Mouse (Mus musculus) heart, embryonic 14.5 days (tissue): ENCODE measurements at regions not wholly inside any gene's neighbourhood (a gene's known extent, or its start where the extent isn't known, plus 50 kb on each side); places are given as distances from the start of the nearest gene placed in this dataset.

Experiments
- ATAC-seq: fragments of 200-750 bp; cut with Nextera tagmentation; 2 replicates; pipeline ENCODE4 v1.8.0; 2017; ENCODE audit warnings: low read depth, moderate TSS enrichment; ENCODE audit not compliant: insufficient number of reproducible peaks, insufficient read depth, low FRiP score
- H3K27ac ChIP-seq, 2 experiments: fragments of 200-500 bp in 1 of 2; fragments of 300-500 bp in 1 of 2; sonication (generic) in 1 of 2; replicated peaks in 1 of 2; 2 replicates each; pipeline ENCODE4 v1.5.1; 2012 to 2014; ENCODE audit warnings: low read depth in 2 of 2, low read length in 2 of 2, control low read depth in 1 of 2, mild to moderate bottlenecking in 1 of 2, mixed read lengths in 1 of 2; ENCODE audit not compliant: control insufficient read depth in 1 of 2, insufficient read depth in 1 of 2
- H3K27me3 ChIP-seq: fragments of 300-500 bp; sonication (generic); 2 replicates; pipeline ENCODE4 v1.6.1; 2014; ENCODE audit warnings: mild to moderate bottlenecking, low read length, control low read depth; ENCODE audit not compliant: control insufficient read depth, insufficient read depth
- H3K36me3 ChIP-seq: fragments of 300-500 bp; sonication (generic); 2 replicates; pipeline ENCODE4 v1.6.1; 2014; ENCODE audit warnings: mild to moderate bottlenecking, control low read depth, low read length, mixed read lengths; ENCODE audit not compliant: control insufficient read depth, insufficient read depth
- H3K4me1 ChIP-seq, 2 experiments: fragments of 200-500 bp in 1 of 2; fragments of 300-500 bp in 1 of 2; sonication (generic) in 1 of 2; 2 replicates each; pipeline ENCODE4 v1.6.1; 2012 to 2014; ENCODE audit warnings: low read length in 2 of 2, control low read depth in 1 of 2, mixed read lengths in 1 of 2; ENCODE audit not compliant: control insufficient read depth in 2 of 2, insufficient read depth in 2 of 2
- H3K4me2 ChIP-seq: fragments of 300-500 bp; sonication (generic); 2 replicates; pipeline ENCODE4 v1.6.1; 2014; ENCODE audit warnings: mild to moderate bottlenecking, low read length
- H3K4me3 ChIP-seq, 2 experiments: fragments of 200-500 bp in 1 of 2; fragments of 300-500 bp in 1 of 2; sonication (generic) in 1 of 2; 2 replicates each; pipeline ENCODE4 v1.5.1; 2012 to 2014; ENCODE audit warnings: low read length in 2 of 2, mild to moderate bottlenecking in 2 of 2, control low read depth in 1 of 2, low read depth in 1 of 2, moderate library complexity in 1 of 2; ENCODE audit not compliant: control insufficient read depth in 1 of 2, insufficient read depth in 1 of 2
- H3K9ac ChIP-seq: fragments of 300-500 bp; sonication (generic); 2 replicates; pipeline ENCODE4 v1.6.1; 2014; ENCODE audit warnings: mild to moderate bottlenecking, low read length
- H3K9me3 ChIP-seq: fragments of 300-500 bp; sonication (generic); 2 replicates; pipeline ENCODE4 v1.6.1; 2016; ENCODE audit warnings: low read length, control low read depth; ENCODE audit not compliant: control insufficient read depth
- WGBS: fragments of 180-500 bp; shearing (Covaris S2); extraction: QIAGEN DNeasy Blood & Tissue Kit; methylation state at CpG from one replicate; pipeline ENCODE4 v1.1.7; 2014; 5-methylcytosine and 5-hydroxymethylcytosine counted together

DNA sequence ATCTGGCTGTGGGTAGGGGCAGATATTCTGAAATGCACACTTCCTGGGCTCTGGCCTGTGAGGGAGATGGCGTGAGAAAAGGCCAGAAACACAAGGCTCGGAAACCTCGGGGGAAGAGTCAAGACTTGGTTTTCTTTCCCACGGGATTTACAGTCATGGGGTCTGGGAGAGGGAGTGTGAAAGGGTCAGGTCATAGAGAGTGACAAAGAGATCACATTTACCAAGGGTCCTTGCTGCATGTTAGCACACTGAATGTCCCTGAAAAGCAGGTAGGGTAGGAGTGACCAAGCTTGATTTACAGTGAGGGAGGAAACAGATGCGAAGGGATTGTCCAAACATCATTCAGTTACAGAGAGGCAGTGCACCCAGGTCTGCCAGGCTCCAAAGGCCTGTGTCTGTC lies 156.0 kb downstream of the Efnb1 start:
- Histone ChIP-seq H3K4me2 (no peak overlapping the region), H3K9ac (0 out of 2 replicates have a peak overlapping the region, but pooled peaks have one; percentile 9), H3K27me3 (peaks cover 3% of the 10 kb centered on the region; the same call in 1 of the 2 replicates), H3K4me1 (peaks cover 31 to 37% of the 10 kb centered on the region in 2 experiments), H3K36me3 (no peaks in the 10 kb centered on the region), H3K4me3 (no peak overlapping the region), H3K9me3 (no peaks in the 10 kb centered on the region), H3K27ac (peak overlapping the region; percentile 85 to 94)
- 47% methylated on average over 5 of the region's 5 CpGs for WGBS
- no peak for ATAC-seq

DNA sequence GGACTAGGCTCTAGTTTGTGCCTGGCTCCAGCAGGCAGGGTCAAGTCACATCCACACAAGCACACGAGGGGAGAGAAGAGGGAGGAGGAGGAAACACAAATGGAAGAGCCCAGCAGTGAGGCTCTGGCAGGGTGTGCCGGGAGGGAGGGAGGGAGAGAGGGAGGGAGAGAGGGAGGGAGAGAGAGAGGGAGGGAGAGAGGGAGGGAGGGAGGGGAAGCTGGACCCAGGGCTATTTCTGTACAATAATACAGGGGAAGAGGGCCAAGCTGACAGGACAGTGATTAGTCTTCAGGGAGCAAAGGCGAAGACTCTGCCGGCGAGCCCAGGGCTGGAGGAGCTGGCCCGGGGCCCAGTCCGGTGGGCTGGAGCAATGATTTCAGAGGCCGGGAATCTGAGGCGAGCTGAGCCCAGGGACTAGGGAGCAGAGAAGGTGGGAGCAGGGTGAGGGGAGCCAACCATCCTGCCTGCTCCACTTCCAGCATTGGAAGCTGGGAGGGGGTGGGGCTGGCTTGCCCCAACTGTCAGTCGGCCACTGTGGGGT lies 155.6 kb downstream of the Efnb1 start:
- Histone ChIP-seq H3K9me3 (no peaks in the 10 kb centered on the region), H3K27ac (peak overlapping the region; percentile 85 to 94), H3K4me3 (no peak overlapping the region), H3K4me1 (peaks cover 36 to 41% of the 10 kb centered on the region in 2 experiments), H3K4me2 (0 out of 2 replicates have a peak overlapping the region, but pooled peaks have one; percentile 6), H3K27me3 (peaks cover 3% of the 10 kb centered on the region; the same call in 1 of the 2 replicates), H3K9ac (no peak overlapping the region), H3K36me3 (no peaks in the 10 kb centered on the region)
- WGBS: 27% methylated on average over 8 of the region's 10 CpGs
- peak; percentile 80 for ATAC-seq

DNA sequence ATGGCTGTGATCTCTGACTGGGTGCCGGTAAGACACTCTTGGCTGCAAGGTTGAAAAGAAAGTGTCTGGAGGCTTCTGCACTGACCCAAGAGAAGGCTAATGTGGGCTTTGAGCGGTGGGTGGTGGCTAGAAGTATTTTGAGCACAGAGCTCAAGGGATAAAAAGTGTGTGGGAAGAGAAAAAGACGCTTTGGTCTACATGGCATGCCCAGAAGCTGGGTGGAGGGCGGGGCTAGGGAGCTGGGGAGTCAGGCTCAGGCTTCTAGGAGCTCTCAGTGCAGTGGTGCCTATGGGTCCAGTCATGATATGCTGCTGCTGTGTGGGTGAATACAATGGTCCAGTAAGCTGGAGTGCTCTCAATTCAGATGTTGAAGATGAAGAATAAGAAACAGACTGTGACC lies 152.1 kb downstream of the Efnb1 start:
- peaks cover 39 to 48% of the 10 kb centered on the region in 2 experiments for H3K4me1 ChIP-seq
- H3K9me3 ChIP-seq: no peaks in the 10 kb centered on the region
- 78% methylated on average over 4 of the region's 4 CpGs for WGBS
- no peak overlapping the region for H3K4me2 ChIP-seq
- H3K36me3 ChIP-seq: no peaks in the 10 kb centered on the region
- no peaks in the 10 kb centered on the region for H3K27me3 ChIP-seq
- no peak overlapping the region for H3K27ac ChIP-seq
- ATAC-seq: no peak
- H3K9ac ChIP-seq: no peak overlapping the region
- H3K4me3 ChIP-seq: no peak overlapping the region

DNA sequence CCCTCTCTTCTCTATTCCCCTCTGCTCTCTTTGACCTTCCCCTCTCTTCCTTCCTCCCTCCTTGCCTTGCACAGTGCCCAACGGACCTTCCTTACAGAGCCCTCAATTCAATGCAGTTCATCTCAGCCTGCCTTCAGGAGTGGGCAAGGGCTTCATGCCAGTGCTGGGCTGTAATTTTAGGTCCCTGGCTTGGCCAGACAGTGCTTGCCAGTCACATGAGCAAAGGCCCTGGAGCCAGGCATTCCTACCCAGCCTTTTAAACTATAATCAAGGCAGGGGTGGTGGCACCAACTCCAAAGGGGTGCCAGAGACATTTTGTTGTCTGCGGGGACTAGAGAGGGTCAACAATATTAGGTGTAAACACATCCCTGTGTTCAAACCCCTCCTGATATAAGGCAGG lies 150.9 kb downstream of the Efnb1 start:
- WGBS: 63% methylated on average over 2 of the region's 2 CpGs
- Histone ChIP-seq H3K36me3 (no peaks in the 10 kb centered on the region), H3K27me3 (no peaks in the 10 kb centered on the region), H3K4me1 (peaks cover 28 to 40% of the 10 kb centered on the region in 2 experiments), H3K4me3 (no peak overlapping the region), H3K9me3 (no peaks in the 10 kb centered on the region), H3K9ac (no peak overlapping the region), H3K4me2 (no peak overlapping the region), H3K27ac (no peak overlapping the region)
- ATAC-seq: no peak

DNA sequence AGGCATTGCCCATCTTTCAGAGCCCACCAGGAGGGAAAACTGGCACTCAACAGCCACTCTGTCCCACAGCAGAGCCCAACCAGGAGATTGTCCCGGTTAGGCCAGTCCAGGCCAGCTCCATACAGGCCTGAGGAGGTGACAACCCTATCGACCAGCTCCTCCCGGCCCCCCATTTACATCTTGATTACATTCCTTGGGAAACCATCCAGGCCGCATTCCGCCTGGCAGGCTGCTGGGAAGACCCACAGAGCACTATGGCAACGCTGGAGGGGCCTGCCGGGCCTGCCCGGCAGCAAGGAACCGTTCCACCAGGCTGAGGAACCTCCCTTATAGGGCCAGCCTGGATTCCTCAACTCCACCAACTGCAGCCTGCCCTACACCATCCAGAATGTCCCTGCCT lies 149.7 kb downstream of the Efnb1 start:
- Histone ChIP-seq H3K4me3 (no peak overlapping the region), H3K9ac (no peak overlapping the region; the same call in 1 of the 2 replicates), H3K9me3 (no peaks in the 10 kb centered on the region), H3K4me1 (peaks cover 23 to 37% of the 10 kb centered on the region in 2 experiments), H3K4me2 (no peak overlapping the region), H3K27ac (peak overlapping the region; percentile 54 to 71), H3K27me3 (no peaks in the 10 kb centered on the region), H3K36me3 (no peaks in the 10 kb centered on the region)
- 31% methylated on average over 9 of the region's 9 CpGs for whole genome bisulfite sequencing
- ATAC-seq: peak; percentile 89

DNA sequence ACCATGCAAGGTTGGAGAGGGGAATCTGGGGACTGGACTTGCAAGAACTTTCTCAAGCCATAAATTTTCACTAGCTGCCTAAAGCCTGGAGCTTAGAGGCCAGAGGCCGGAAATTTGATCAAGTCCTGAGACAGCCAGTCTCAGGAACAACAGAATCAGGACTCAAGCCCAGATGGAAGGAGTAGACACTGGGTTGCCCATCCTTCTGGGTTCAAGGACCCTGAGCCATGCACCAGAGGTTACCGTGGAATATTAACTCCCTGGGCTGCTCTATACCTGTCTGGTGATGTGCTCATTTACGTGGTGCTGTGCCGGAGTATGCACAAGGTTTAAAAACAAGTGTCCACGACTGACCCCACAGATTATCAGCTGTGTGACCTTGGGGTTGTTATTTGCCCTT lies 145.1 kb downstream of the Efnb1 start:
- no peak for ATAC-seq
- Histone ChIP-seq H3K36me3 (no peaks in the 10 kb centered on the region), H3K9me3 (no peaks in the 10 kb centered on the region), H3K27ac (no peak overlapping the region), H3K27me3 (0 out of 2 replicates have a peak, but pooled peaks cover 3% of the 10 kb centered on the region), H3K4me3 (no peak overlapping the region), H3K4me2 (no peak overlapping the region), H3K4me1 (peaks cover 9 to 17% of the 10 kb centered on the region in 2 experiments), H3K9ac (no peak overlapping the region)
- 58% methylated on average over 5 of the region's 5 CpGs for WGBS

DNA sequence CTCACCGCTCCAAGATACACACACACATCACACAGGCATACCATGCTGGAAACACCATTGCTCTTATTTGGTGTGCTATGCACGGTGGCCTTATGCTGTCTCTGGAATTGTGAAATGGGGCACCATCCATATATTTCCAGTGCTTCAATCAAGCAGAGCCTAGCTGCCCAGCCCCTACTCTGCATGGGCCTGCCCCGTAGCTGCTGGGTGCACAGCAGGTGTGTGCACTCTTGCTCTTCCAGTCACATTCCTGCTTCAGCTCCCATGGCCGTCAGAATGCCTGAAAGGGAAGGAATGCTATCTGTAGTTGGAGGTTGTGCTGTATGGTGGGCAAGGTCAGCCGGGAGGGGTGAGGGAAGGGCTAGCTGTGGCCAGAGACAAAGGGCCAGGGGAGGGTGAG lies 144.6 kb downstream of the Efnb1 start:
- H3K27me3 ChIP-seq: 0 out of 2 replicates have a peak, but pooled peaks cover 3% of the 10 kb centered on the region
- no peak for ATAC-seq
- no peaks in the 10 kb centered on the region for H3K36me3 ChIP-seq
- no peak overlapping the region for H3K27ac ChIP-seq
- H3K4me3 ChIP-seq: no peak overlapping the region
- H3K4me1 ChIP-seq: peaks cover 4 to 13% of the 10 kb centered on the region in 2 experiments; a peak in 3 of 4 replicates
- WGBS: 54% methylated on average over 5 of the region's 5 CpGs
- H3K4me2 ChIP-seq: no peak overlapping the region
- no peaks in the 10 kb centered on the region for H3K9me3 ChIP-seq
- no peak overlapping the region for H3K9ac ChIP-seq

DNA sequence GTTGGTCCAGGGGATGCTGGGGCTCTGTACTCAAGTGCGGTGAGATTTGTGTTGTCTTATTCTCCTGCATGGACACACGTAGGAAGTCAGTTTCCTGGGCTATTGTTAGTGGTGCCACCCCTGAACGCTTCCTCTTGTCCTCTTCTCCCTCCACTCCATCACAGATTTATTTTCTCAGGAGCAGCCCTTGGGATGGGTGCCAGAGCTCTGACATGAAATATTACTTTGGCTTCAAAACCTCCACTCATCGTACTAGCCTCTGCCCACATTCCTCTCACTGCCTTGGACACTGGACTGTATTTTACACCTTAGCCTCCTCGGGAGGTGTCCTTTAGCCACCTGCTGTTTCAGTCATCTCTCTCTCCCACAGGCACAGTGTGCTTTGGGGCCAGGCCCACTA lies 139.6 kb downstream of the Efnb1 start:
- Histone ChIP-seq H3K27ac (no peak overlapping the region), H3K4me1 (peaks cover 0 to under 1% of the 10 kb centered on the region in 2 experiments; a peak in 1 of 4 replicates), H3K4me2 (no peak overlapping the region), H3K4me3 (no peak overlapping the region), H3K27me3 (0 out of 2 replicates have a peak, but pooled peaks cover 3% of the 10 kb centered on the region), H3K36me3 (no peaks in the 10 kb centered on the region), H3K9ac (no peak overlapping the region), H3K9me3 (no peaks in the 10 kb centered on the region)
- ATAC-seq: no peak
- WGBS: 71% methylated on average over 5 of the region's 5 CpGs
